Mouse (Mus musculus): ENCODE results near the gene Aipl1. TPM values are rescaled to one million over a fixed set of nuclear protein-coding genes. Genes with fewer than 3 reads are reported as not detected.
A peak's percentile ranks its signal among the peaks of the same experiment; 100 is the strongest.

Aipl1 gene
- polyA plus RNA-seq, 1 experiment from 2014 or later = 0.11 TPM

DNA sequence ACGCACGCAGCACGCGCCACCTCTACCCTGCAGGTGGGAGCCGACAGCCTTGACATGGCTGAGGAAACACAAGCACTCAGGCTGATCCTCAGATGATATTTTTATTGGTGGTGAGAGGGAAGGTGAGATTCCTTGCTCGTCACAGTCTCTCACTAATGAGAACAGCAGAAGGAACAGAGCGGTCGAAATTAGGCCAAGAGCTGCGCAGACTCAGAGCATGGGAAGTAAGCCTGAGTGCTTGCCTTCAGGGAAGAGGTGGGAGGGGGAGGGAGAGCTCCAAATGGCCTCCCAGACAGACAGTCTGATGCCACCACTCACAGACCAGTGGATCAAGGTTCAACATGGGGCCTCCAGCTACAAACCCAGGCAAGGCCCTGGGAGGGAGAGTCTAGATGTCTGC, 10.8 kb downstream of the Aipl1 start:
- 88% methylated on average over 9 of the region's 9 CpGs for WGBS
- Histone ChIP-seq H3K27ac (ENCODE audit: low read length) (no peak overlapping the region), H3K9me3 (ENCODE audit: control insufficient read depth, low read length) (no peaks in the 10 kb centered on the region), H3K36me3 (ENCODE audit: control insufficient read depth, insufficient read depth) (no peaks in the 10 kb centered on the region), H3K9ac (replicated peaks; ENCODE audit: low read depth, low read length) (no peak overlapping the region), H3K4me3 (replicated peaks; ENCODE audit: low read length) (no peak overlapping the region), H3K27me3 (replicated peaks; ENCODE audit: control insufficient read depth, insufficient read depth, low read length) (no peaks in the 10 kb centered on the region), H3K4me1 (replicated peaks; ENCODE audit: control insufficient read depth, insufficient read depth, low read length) (peaks cover 14% of the 10 kb centered on the region), H3K4me2 (ENCODE audit: low read length) (no peak overlapping the region)
- no peak for ATAC-seq

DNA sequence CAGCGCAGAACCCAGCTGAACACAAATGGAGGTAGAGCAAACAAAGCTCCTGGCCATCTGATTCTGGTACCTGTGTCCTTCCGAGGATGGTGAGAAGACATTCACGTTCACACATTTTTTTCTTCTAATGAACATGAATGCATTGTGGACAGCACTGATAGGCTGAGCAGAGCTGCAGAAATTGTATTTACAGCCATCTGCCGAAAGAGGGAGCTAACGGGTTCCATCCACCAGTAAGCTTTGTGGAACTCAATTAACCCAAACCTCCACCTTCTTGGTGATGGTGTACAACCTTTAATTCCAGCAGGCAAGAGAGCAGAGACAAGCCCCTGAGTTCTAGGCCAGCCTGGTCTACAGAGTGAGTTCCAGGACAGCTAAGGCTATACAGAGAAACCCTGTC, 11.5 kb downstream of the Aipl1 start:
- WGBS = 33% methylated on average over 5 of the region's 5 CpGs
- no peak overlapping the region for H3K4me3 ChIP-seq (replicated peaks; ENCODE audit: low read length)
- no peak for ATAC-seq

DNA sequence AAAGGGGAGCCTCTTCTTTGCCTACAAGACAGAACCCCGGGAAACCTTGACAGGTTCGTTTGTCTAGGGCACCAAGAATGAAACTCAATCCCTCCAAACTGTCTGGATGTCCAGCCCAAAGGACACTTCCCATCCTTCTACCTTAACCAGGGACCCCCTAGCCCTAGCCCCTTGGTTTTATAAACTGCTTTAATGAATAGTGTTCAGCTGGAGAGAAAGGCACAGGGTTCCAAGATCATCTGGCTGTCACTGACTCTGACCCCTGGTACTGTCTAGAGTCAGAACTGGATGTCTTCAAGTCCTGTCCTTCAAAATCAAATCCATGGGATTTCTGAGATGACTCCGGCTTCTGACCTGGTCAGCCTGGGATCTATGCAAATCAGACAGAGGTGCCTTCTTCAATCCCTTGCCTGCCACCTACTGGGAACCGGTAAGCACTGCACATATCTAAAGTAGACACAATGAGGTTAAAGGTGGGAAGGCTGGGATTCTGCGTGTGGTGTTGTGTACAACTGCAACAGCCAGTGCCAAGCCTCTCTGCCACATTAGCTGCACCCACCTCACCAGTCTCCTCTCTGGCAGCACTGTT, 13.0 kb downstream of the Aipl1 start:
- no peak overlapping the region for H3K4me3 ChIP-seq (replicated peaks; ENCODE audit: low read length)
- H3K27me3 ChIP-seq (replicated peaks; ENCODE audit: control insufficient read depth, insufficient read depth, low read length) = no peaks in the 10 kb centered on the region
- 28% methylated on average over 5 of the region's 5 CpGs for WGBS
- H3K4me2 ChIP-seq (ENCODE audit: low read length) = no peak overlapping the region
- no peaks in the 10 kb centered on the region for H3K36me3 ChIP-seq (ENCODE audit: control insufficient read depth, insufficient read depth)
- no peak overlapping the region for H3K27ac ChIP-seq (ENCODE audit: low read length)
- no peak overlapping the region for H3K9ac ChIP-seq (replicated peaks; ENCODE audit: low read depth, low read length)
- no peaks in the 10 kb centered on the region for H3K9me3 ChIP-seq (ENCODE audit: control insufficient read depth, low read length)
- ATAC-seq = peak; percentile 37; the same call in 1 of the 2 replicates
- peaks cover 9% of the 10 kb centered on the region for H3K4me1 ChIP-seq (replicated peaks; ENCODE audit: control insufficient read depth, insufficient read depth, low read length)

More for the DNA sequence above, 11.5 kb downstream of the Aipl1 start:
- no peaks in the 10 kb centered on the region for H3K27me3 ChIP-seq (replicated peaks; ENCODE audit: control insufficient read depth, insufficient read depth, low read length)
- H3K36me3 ChIP-seq (ENCODE audit: control insufficient read depth, insufficient read depth) = no peaks in the 10 kb centered on the region
- no peaks in the 10 kb centered on the region for H3K9me3 ChIP-seq (ENCODE audit: control insufficient read depth, low read length)
- no peak overlapping the region for H3K9ac ChIP-seq (replicated peaks; ENCODE audit: low read depth, low read length)
- H3K4me1 ChIP-seq (replicated peaks; ENCODE audit: control insufficient read depth, insufficient read depth, low read length) = peaks cover 14% of the 10 kb centered on the region
- H3K27ac ChIP-seq (ENCODE audit: low read length) = no peak overlapping the region
- no peak overlapping the region for H3K4me2 ChIP-seq (ENCODE audit: low read length)

DNA sequence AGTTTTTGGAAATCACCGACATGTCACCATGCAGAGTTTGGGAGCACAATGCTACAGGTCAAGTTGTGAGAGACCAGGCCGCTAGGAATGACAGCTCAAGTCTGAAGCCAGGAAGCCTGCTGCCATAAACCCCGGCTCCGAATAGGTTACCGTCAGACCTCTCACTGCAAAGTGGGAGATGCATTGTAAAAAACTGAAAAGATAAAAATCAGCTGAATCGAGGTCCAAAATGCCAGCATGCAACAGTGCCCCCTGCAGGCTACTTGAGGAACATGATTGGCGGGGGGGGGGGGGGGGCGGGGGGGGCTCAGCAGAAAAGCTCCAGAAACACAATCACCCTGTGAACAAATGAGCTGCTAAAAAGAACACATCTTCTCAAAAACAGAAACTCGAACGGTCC, 13.7 kb downstream of the Aipl1 start:
- H3K9me3 ChIP-seq (ENCODE audit: control insufficient read depth, low read length) = no peaks in the 10 kb centered on the region
- WGBS = 20% methylated on average over 9 of the region's 10 CpGs
- no peaks in the 10 kb centered on the region for H3K27me3 ChIP-seq (replicated peaks; ENCODE audit: control insufficient read depth, insufficient read depth, low read length)

DNA sequence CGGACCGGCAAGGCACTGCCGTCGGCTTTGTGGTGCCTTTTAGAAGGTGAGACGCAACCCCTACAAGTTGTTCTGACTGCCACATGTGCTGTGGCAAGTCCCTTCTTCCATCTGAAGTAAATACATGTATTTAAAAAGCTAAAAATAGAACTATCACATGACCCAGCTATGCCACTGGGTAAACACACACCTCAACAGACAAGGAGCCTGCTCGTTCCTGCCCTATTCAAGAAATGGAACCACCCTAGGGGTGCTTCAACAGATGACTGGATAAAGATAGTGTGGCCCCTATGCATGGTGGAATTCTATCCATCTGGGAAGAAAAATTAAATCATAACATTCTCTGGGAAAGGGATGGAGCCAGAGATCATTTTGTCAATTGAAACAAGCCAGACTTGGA, 14.5 kb downstream of the Aipl1 start:
- Histone ChIP-seq H3K4me1 (replicated peaks; ENCODE audit: control insufficient read depth, insufficient read depth, low read length) (peaks cover 12% of the 10 kb centered on the region), H3K27ac (ENCODE audit: low read length) (no peak overlapping the region), H3K9me3 (ENCODE audit: control insufficient read depth, low read length) (no peaks in the 10 kb centered on the region), H3K4me2 (ENCODE audit: low read length) (no peak overlapping the region), H3K36me3 (ENCODE audit: control insufficient read depth, insufficient read depth) (no peaks in the 10 kb centered on the region), H3K27me3 (replicated peaks; ENCODE audit: control insufficient read depth, insufficient read depth, low read length) (no peaks in the 10 kb centered on the region), H3K4me3 (replicated peaks; ENCODE audit: low read length) (no peak overlapping the region), H3K9ac (replicated peaks; ENCODE audit: low read depth, low read length) (no peak overlapping the region)
- ATAC-seq = no peak
- WGBS = 83% methylated on average over 6 of the region's 6 CpGs

More for the DNA sequence above, 13.7 kb downstream of the Aipl1 start:
- Histone ChIP-seq H3K36me3 (ENCODE audit: control insufficient read depth, insufficient read depth) (no peaks in the 10 kb centered on the region), H3K4me1 (replicated peaks; ENCODE audit: control insufficient read depth, insufficient read depth, low read length) (peaks cover 7% of the 10 kb centered on the region), H3K4me2 (ENCODE audit: low read length) (no peak overlapping the region), H3K27ac (ENCODE audit: low read length) (no peak overlapping the region), H3K9ac (replicated peaks; ENCODE audit: low read depth, low read length) (no peak overlapping the region), H3K4me3 (replicated peaks; ENCODE audit: low read length) (no peak overlapping the region)
- ATAC-seq = no peak

DNA sequence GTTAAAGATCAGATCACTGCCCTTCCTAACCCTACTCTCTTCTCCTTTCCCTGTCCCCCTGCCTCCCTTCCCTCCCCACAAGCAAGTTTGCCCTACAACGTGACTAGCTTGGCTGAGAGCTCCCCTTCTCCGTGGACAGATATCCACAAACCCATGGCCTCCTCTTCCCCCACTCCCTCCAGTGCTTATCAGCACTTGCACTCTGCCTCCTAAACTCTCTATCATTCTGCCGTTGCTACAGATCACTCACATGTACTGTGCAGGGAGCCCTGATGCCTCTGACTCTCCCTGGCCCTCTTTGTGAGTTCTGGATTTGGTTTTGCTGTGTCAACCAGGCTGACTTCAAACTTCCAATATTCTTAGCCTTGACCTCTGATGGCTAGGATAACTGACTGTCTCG, 16.3 kb downstream of the Aipl1 start:
- Histone ChIP-seq H3K27me3 (replicated peaks; ENCODE audit: control insufficient read depth, insufficient read depth, low read length) (no peaks in the 10 kb centered on the region), H3K9ac (replicated peaks; ENCODE audit: low read depth, low read length) (no peak overlapping the region), H3K27ac (ENCODE audit: low read length) (no peak overlapping the region), H3K4me3 (replicated peaks; ENCODE audit: low read length) (no peak overlapping the region), H3K4me2 (ENCODE audit: low read length) (no peak overlapping the region), H3K36me3 (ENCODE audit: control insufficient read depth, insufficient read depth) (no peaks in the 10 kb centered on the region), H3K9me3 (ENCODE audit: control insufficient read depth, low read length) (no peaks in the 10 kb centered on the region), H3K4me1 (replicated peaks; ENCODE audit: control insufficient read depth, insufficient read depth, low read length) (peaks cover 15% of the 10 kb centered on the region)
- ATAC-seq = no peak
- WGBS = 80% methylated on average over 4 of the region's 4 CpGs

DNA sequence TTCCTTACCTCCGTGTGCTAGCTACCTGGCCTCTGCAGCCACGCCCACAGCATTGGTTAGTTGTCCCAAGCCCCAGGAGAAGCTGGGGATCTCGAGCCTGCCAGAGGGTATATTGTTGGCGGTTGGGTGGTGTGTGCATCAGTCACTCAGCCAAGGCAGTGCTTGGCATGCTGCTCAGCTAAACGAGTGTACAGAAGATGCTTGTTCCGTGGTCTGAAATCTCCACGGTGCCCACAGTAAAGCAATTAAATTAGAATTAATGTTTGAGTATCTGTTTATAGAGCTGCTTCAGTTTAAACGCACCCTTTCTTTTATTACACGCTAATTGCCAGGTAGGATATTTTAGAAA, 20.1 kb downstream of the Aipl1 start:
- WGBS = 43% methylated on average over 9 of the region's 9 CpGs
- Histone ChIP-seq H3K4me3 (replicated peaks; ENCODE audit: low read length) (no peak overlapping the region), H3K36me3 (ENCODE audit: control insufficient read depth, insufficient read depth) (no peaks in the 10 kb centered on the region), H3K27me3 (replicated peaks; ENCODE audit: control insufficient read depth, insufficient read depth, low read length) (no peaks in the 10 kb centered on the region), H3K27ac (ENCODE audit: low read length) (no peak overlapping the region), H3K4me1 (replicated peaks; ENCODE audit: control insufficient read depth, insufficient read depth, low read length) (peaks cover 18% of the 10 kb centered on the region), H3K4me2 (ENCODE audit: low read length) (no peak overlapping the region), H3K9me3 (ENCODE audit: control insufficient read depth, low read length) (no peaks in the 10 kb centered on the region), H3K9ac (replicated peaks; ENCODE audit: low read depth, low read length) (no peak overlapping the region)
- no peak for ATAC-seq

DNA sequence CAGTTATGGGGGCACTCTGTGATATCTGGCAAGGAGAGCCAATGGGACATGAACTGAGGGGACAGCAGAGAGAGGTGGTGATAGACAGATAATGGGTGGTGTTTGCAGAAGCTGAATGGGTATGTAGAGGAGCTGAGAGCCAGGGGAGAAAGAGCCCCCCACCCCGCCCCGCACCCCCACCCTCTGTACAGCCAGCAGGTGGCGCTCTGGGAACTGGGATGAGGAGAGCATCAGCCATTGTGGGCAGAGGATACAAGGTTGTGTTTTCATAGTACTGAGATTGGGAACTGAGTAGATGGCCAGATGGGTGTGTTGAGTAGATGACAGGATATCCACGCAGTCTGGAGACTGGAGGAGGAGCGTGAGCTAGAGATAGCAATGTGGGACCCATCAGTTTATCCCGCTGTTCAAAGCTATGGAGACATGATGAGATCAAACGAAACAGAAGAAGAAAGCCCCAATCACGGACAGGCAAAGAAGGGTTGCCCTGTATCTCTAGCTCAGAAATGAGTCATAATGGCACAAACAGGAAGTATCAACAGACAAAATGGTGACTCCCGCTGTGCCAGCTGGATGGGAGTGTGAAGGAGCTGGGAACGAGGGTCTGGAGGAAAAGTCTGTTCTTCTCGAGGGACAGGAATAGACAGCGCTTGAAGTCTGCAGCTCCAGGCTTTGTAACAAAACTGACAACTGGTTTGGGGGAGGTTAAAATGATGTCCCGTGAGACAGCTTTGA, 20.6 kb downstream of the Aipl1 start:
- no peaks in the 10 kb centered on the region for H3K9me3 ChIP-seq (ENCODE audit: control insufficient read depth, low read length)
- no peaks in the 10 kb centered on the region for H3K27me3 ChIP-seq (replicated peaks; ENCODE audit: control insufficient read depth, insufficient read depth, low read length)
- no peak overlapping the region for H3K9ac ChIP-seq (replicated peaks; ENCODE audit: low read depth, low read length)
- H3K4me2 ChIP-seq (ENCODE audit: low read length) = no peak overlapping the region
- H3K36me3 ChIP-seq (ENCODE audit: control insufficient read depth, insufficient read depth) = no peaks in the 10 kb centered on the region
- H3K27ac ChIP-seq (ENCODE audit: low read length) = no peak overlapping the region
- ATAC-seq = no peak
- peaks cover 23% of the 10 kb centered on the region for H3K4me1 ChIP-seq (replicated peaks; ENCODE audit: control insufficient read depth, insufficient read depth, low read length)
- H3K4me3 ChIP-seq (replicated peaks; ENCODE audit: low read length) = no peak overlapping the region
- WGBS = 77% methylated on average over 13 of the region's 13 CpGs

GRCm38 (mm10) chr11:72014674-72015073, 22.6 kb downstream of the Aipl1 start:
- no peaks in the 10 kb centered on the region for H3K9me3 ChIP-seq (ENCODE audit: control insufficient read depth, low read length)
- no peak for ATAC-seq
- no peak overlapping the region for H3K4me2 ChIP-seq (ENCODE audit: low read length)
- no peaks in the 10 kb centered on the region for H3K36me3 ChIP-seq (ENCODE audit: control insufficient read depth, insufficient read depth)
- peaks cover 42% of the 10 kb centered on the region for H3K4me1 ChIP-seq (replicated peaks; ENCODE audit: control insufficient read depth, insufficient read depth, low read length)
- H3K27ac ChIP-seq (ENCODE audit: low read length) = no peak overlapping the region
- H3K27me3 ChIP-seq (replicated peaks; ENCODE audit: control insufficient read depth, insufficient read depth, low read length) = no peaks in the 10 kb centered on the region
- H3K4me3 ChIP-seq (replicated peaks; ENCODE audit: low read length) = no peak overlapping the region
- no peak overlapping the region for H3K9ac ChIP-seq (replicated peaks; ENCODE audit: low read depth, low read length)
- 9% methylated on average over 4 of the region's 4 CpGs for WGBS

Measured in forebrain, embryonic 16.5 days (tissue).